Mouse (Mus musculus): ENCODE data around the gene Wnk4. TPM values are rescaled to one million over a fixed set of nuclear protein-coding genes. Genes with fewer than 3 reads are reported as not detected.

Gene Wnk4
- polyA plus RNA-seq, 1 experiment from 2014 or later, result 7.6 TPM

- no peak for ATAC-seq (replicated peaks; ENCODE audit: low FRiP score)
- no peaks in the 10 kb centered on the region for H3K9me3 ChIP-seq (ENCODE audit: control insufficient read depth, low read length)
- no peak overlapping the region for H3K27ac ChIP-seq (ENCODE audit: low read depth, low read length)
- H3K27me3 ChIP-seq (ENCODE audit: control insufficient read depth, insufficient read depth, low read length), result peaks cover 9% of the 10 kb centered on the region
- no peak for DNase-seq (ENCODE audit: low spot score)
- 76% methylated on average over 2 of the region's 2 CpGs for WGBS
- no peak overlapping the region for H3K9ac ChIP-seq (ENCODE audit: low read length)
- peaks cover 4% of the 10 kb centered on the region; the same call in 1 of the 2 replicates for H3K4me1 ChIP-seq (replicated peaks; ENCODE audit: control insufficient read depth, insufficient read depth, low read length)
- no peak overlapping the region for H3K4me3 ChIP-seq (ENCODE audit: low read depth, low read length)
- no peaks in the 10 kb centered on the region for H3K36me3 ChIP-seq (ENCODE audit: control insufficient read depth, insufficient read depth, low read length)
- H3K4me2 ChIP-seq (ENCODE audit: low read depth, low read length, severe bottlenecking), result no peak overlapping the region
Observed at GRCm38 (mm10) chr11:101251031-101251430, 9.3 kb upstream of the Wnk4 start.

GRCm38 (mm10) chr11:101252941-101253340 lies 7.4 kb upstream of the Wnk4 start:
- H3K4me2 ChIP-seq (ENCODE audit: low read depth, low read length, severe bottlenecking), result peak overlapping the region; percentile 71
- no peaks in the 10 kb centered on the region for H3K9me3 ChIP-seq (ENCODE audit: control insufficient read depth, low read length)
- no peak overlapping the region for H3K27ac ChIP-seq (ENCODE audit: low read depth, low read length)
- H3K36me3 ChIP-seq (ENCODE audit: control insufficient read depth, insufficient read depth, low read length), result no peaks in the 10 kb centered on the region
- peak overlapping the region; percentile 91 for H3K9ac ChIP-seq (ENCODE audit: low read length)
- no peak for ATAC-seq (replicated peaks; ENCODE audit: low FRiP score)
- DNase-seq (ENCODE audit: low spot score), result no peak
- WGBS, result 14% methylated on average over 7 of the region's 7 CpGs
- H3K27me3 ChIP-seq (ENCODE audit: control insufficient read depth, insufficient read depth, low read length), result no peaks in the 10 kb centered on the region; the same call in 1 of the 2 replicates
- peak overlapping the region; percentile 83 for H3K4me3 ChIP-seq (ENCODE audit: low read depth, low read length)
- H3K4me1 ChIP-seq (replicated peaks; ENCODE audit: control insufficient read depth, insufficient read depth, low read length), result no peaks in the 10 kb centered on the region; the same call in 1 of the 2 replicates

GRCm38 (mm10) chr11:101253613-101254389 lies 6.6 kb upstream of the Wnk4 start, which contains the start of gene Vps25:
TSS of gene Vps25 (plus strand) at chr11:101253707.
- Histone ChIP-seq H3K4me2 (ENCODE audit: low read depth, low read length, severe bottlenecking) (peak within 1 kb of the TSS; percentile 71), H3K9me3 (ENCODE audit: control insufficient read depth, low read length) (no peaks in the 10 kb centered on the region), H3K4me1 (replicated peaks; ENCODE audit: control insufficient read depth, insufficient read depth, low read length) (no peaks in the 10 kb centered on the region; the same call in 1 of the 2 replicates), H3K27me3 (ENCODE audit: control insufficient read depth, insufficient read depth, low read length) (no peaks in the 10 kb centered on the region), H3K36me3 (ENCODE audit: control insufficient read depth, insufficient read depth, low read length) (no peaks in the 10 kb centered on the region), H3K27ac (ENCODE audit: low read depth, low read length) (peak within 1 kb of the TSS; percentile 80), H3K9ac (ENCODE audit: low read length) (peak within 1 kb of the TSS; percentile 91), H3K4me3 (ENCODE audit: low read depth, low read length) (peak within 1 kb of the TSS; percentile 83)
- ATAC-seq (replicated peaks; ENCODE audit: low FRiP score) (peak; percentile 71), DNase-seq (ENCODE audit: low spot score) (peak; percentile 89)
- WGBS, result under 1% methylated on average over 39 of the region's 40 CpGs

GRCm38 (mm10) chr11:101255826-101256775 lies 4.3 kb upstream of the Wnk4 start:
- 92% methylated on average over 13 of the region's 13 CpGs for WGBS
- Histone ChIP-seq H3K9ac (ENCODE audit: low read length) (no peak overlapping the region), H3K9me3 (ENCODE audit: control insufficient read depth, low read length) (no peaks in the 10 kb centered on the region), H3K36me3 (ENCODE audit: control insufficient read depth, insufficient read depth, low read length) (no peaks in the 10 kb centered on the region), H3K4me2 (ENCODE audit: low read depth, low read length, severe bottlenecking) (no peak overlapping the region), H3K27me3 (ENCODE audit: control insufficient read depth, insufficient read depth, low read length) (peaks cover 1% of the 10 kb centered on the region; the same call in 1 of the 2 replicates), H3K4me1 (replicated peaks; ENCODE audit: control insufficient read depth, insufficient read depth, low read length) (peaks cover 14% of the 10 kb centered on the region; the same call in 1 of the 2 replicates), H3K4me3 (ENCODE audit: low read depth, low read length) (no peak overlapping the region), H3K27ac (ENCODE audit: low read depth, low read length) (no peak overlapping the region)
- DNase-seq (ENCODE audit: low spot score) (no peak), ATAC-seq (replicated peaks; ENCODE audit: low FRiP score) (no peak)

GRCm38 (mm10) chr11:101259261-101259712 lies 1.1 kb upstream of the Wnk4 start:
- H3K9ac ChIP-seq (ENCODE audit: low read length), result no peak overlapping the region; the same call in 1 of the 2 replicates
- 53% methylated on average over 6 of the region's 6 CpGs for WGBS
- peak overlapping the region; percentile 46; the same call in 1 of the 2 replicates for H3K27ac ChIP-seq (ENCODE audit: low read depth, low read length)
- no peak for DNase-seq (ENCODE audit: low spot score)
- no peaks in the 10 kb centered on the region for H3K9me3 ChIP-seq (ENCODE audit: control insufficient read depth, low read length)
- H3K36me3 ChIP-seq (ENCODE audit: control insufficient read depth, insufficient read depth, low read length), result no peaks in the 10 kb centered on the region
- no peak for ATAC-seq (replicated peaks; ENCODE audit: low FRiP score)
- H3K4me3 ChIP-seq (ENCODE audit: low read depth, low read length), result no peak overlapping the region
- peaks cover 27% of the 10 kb centered on the region for H3K4me1 ChIP-seq (replicated peaks; ENCODE audit: control insufficient read depth, insufficient read depth, low read length)
- H3K27me3 ChIP-seq (ENCODE audit: control insufficient read depth, insufficient read depth, low read length), result peaks cover 26% of the 10 kb centered on the region
- peak overlapping the region; percentile 99; the same call in 1 of the 2 replicates for H3K4me2 ChIP-seq (ENCODE audit: low read depth, low read length, severe bottlenecking)

- peak; percentile 28; the same call in 1 of the 2 replicates for ATAC-seq (replicated peaks; ENCODE audit: low FRiP score)
- Histone ChIP-seq H3K4me3 (ENCODE audit: low read depth, low read length) (peak overlapping the region; percentile 47), H3K9ac (ENCODE audit: low read length) (peak overlapping the region; percentile 76), H3K4me2 (ENCODE audit: low read depth, low read length, severe bottlenecking) (peak overlapping the region; percentile 99), H3K4me1 (replicated peaks; ENCODE audit: control insufficient read depth, insufficient read depth, low read length) (peaks cover 32% of the 10 kb centered on the region), H3K27ac (ENCODE audit: low read depth, low read length) (no peak overlapping the region), H3K36me3 (ENCODE audit: control insufficient read depth, insufficient read depth, low read length) (no peaks in the 10 kb centered on the region), H3K9me3 (ENCODE audit: control insufficient read depth, low read length) (no peaks in the 10 kb centered on the region), H3K27me3 (ENCODE audit: control insufficient read depth, insufficient read depth, low read length) (peaks cover 33% of the 10 kb centered on the region)
- under 1% methylated on average over 30 of the region's 30 CpGs for WGBS
- no peak for DNase-seq (ENCODE audit: low spot score)
Observed at GRCm38 (mm10) chr11:101260826-101261380, 536 bp downstream of the Wnk4 start.

GRCm38 (mm10) chr11:101262272-101262967 lies 2.1 kb downstream of the Wnk4 start:
- ATAC-seq (replicated peaks; ENCODE audit: low FRiP score), result no peak
- no peaks in the 10 kb centered on the region for H3K9me3 ChIP-seq (ENCODE audit: control insufficient read depth, low read length)
- H3K27me3 ChIP-seq (ENCODE audit: control insufficient read depth, insufficient read depth, low read length), result peaks cover 35% of the 10 kb centered on the region
- peak overlapping the region; percentile 23 for H3K9ac ChIP-seq (ENCODE audit: low read length)
- WGBS, result 1% methylated on average over 24 of the region's 24 CpGs
- H3K4me2 ChIP-seq (ENCODE audit: low read depth, low read length, severe bottlenecking), result peak overlapping the region; percentile 37; the same call in 1 of the 2 replicates
- no peaks in the 10 kb centered on the region for H3K36me3 ChIP-seq (ENCODE audit: control insufficient read depth, insufficient read depth, low read length)
- peak; percentile 57 for DNase-seq (ENCODE audit: low spot score)
- H3K4me1 ChIP-seq (replicated peaks; ENCODE audit: control insufficient read depth, insufficient read depth, low read length), result peaks cover 32% of the 10 kb centered on the region
- no peak overlapping the region for H3K27ac ChIP-seq (ENCODE audit: low read depth, low read length)
- H3K4me3 ChIP-seq (ENCODE audit: low read depth, low read length), result peak overlapping the region; percentile 14

All from forebrain, embryonic 11.5 days (tissue).